Mouse (Mus musculus): Measurements from ENCODE around the gene Nudt21.

Nudt21 gene

DNA sequence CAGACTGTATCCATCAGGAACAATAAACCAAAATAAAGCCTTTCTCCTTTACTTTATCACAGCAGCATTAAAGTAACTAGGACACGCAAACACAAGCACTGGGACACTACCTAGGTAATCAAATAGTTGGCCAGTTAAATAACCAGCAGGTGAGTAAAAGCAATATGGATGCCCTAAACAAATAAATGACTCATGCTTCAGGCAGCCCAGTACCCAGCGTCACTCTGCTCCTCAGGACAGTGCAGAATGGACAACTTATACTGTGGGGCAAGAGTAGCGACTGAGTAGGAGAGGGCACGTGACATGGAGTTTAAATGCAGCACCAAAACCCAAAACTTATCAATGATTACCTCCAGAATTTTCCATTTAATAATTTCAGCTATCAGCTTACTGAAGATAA lies 47.1 kb downstream of the Nudt21 start:
- DNase-seq = no peak

DNA sequence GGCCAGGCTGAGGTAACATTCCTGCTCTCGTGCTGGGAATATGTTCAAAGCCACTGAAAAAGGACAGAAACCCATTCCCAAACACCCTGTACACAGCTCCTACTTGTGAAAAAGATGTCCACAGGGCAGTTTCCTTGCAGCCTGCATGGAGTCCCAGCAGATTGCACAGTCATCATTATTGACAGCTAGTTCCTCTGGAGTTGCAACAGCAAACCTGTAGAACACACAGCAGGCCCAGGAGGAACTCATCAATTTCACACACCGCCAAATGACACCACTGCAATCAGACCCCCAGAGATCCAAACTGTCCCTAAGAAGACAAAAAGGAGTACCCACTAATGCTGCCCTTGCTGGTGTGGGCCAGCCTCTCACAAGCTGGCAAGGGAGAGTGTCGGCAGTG lies 52.1 kb downstream of the Nudt21 start:
- no peak for DNase-seq

DNA sequence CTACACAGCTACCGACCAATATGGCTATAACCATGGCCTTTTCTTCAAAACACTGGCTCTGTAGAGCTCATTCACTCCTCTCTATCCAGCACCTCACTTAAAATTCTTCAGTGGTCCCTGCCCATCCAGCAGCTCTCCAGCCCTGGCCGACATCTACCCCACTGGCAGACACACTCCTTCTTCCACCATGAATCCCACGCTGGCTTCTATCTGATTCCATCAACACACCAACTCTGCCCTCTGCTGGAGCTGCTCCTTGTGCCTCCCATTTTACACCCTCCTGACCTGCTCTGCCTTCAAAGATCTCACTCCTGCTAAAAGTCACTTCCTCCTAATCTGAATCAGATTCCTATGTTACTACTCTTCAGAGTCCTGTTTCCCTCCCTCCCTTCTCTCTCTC lies 53.0 kb downstream of the Nudt21 start:
- no peak for DNase-seq

DNA sequence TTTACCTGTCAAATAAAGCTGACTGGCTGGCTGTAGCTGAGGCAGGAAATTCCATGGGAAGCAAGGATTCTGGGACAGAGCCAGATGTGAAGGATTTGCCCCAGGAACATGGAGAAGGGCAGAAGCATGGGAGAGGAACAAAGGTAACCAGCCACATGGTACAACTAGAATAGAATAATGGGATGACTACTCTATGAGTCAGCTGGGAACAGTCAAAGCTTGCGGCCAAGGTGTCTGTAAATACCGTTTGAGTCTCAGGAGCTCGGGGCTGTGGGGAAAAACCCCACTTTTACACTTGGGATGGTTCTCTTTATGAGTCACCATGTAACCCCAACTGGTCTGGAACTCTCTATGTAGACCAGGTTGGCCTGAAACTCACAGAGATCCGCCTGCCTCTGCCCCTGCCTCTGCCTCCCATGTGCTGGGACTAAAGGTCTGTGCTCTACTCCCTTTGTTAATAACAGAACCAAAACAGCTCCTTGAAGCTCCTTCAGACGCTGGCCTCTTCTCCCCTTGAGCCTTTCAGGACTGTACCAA lies 55.1 kb downstream of the Nudt21 start:
- DNase-seq = no peak

DNA sequence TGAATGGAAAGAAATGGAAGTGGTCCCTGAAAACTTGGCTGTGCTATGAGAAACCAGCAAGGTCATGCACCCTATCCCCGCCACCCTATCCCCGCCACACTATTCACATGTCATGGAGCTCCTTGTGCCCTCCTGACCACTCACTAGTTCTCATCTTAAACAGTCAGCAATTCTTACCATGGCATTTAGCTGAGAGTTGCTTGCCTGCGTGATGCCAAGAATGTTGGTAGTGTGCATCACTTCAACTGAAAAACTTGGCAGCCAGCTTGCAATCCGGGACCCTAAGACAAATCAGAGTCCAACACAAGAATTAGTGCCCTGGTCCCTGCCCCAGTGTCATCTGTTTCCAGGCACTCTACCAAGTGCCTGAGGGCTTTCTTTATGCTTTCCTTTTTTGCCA lies 56.7 kb downstream of the Nudt21 start:
- DNase-seq = no peak

DNA sequence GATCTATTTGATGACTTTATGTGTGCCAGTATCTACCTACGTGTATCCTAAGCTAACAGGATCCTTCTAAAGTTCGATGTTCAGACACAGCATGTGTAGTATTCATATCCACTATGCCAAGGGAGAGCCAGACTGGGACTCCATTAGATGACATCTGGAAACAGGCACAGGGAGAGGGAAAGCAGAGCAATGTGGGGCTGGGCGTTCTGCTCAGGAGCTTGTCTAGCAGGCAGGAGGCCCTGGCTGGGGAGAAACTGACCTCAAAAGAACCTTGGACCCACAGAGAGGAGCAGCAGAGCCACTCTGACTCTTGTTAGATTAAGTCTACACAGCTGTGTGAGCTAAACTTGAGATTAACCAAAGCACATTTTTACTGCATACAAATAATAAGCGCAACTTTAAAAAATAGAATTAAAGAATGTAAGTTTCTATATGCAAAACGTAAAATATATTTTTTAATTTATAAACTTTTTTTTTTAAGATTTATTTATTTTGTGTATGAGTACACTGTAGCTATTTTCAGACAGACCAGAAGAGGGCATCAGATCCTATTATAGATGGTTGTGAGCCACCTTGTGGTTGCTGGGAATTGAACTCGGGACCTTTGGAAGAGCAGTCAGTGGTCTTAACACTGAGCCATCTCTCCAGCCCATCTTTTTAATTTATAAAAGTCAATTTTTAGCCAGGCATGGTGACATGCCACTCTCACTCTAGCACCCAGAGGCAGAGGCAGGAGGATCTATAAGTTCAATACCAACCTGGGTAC lies 60.2 kb downstream of the Nudt21 start:
- DNase-seq = no peak

DNA sequence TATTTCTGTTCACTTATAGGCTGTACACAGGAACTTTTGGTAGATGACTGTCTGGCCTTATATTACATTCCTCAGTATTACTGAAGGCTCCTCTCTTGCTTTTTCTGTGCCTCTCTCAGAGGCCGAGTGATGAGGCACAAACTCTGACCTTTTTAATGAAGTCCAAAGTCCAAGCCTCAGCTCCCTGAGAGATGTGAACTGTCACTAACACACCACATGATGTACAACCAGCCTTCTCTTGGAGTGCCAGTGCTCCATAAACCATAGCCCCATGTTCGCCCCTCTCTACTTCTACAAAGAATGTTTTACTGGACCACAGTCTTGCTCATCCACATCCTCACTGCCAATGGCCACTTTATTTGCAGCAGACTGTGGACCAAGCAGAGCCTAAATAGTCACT lies 61.5 kb downstream of the Nudt21 start:
- no peak for DNase-seq

DNA sequence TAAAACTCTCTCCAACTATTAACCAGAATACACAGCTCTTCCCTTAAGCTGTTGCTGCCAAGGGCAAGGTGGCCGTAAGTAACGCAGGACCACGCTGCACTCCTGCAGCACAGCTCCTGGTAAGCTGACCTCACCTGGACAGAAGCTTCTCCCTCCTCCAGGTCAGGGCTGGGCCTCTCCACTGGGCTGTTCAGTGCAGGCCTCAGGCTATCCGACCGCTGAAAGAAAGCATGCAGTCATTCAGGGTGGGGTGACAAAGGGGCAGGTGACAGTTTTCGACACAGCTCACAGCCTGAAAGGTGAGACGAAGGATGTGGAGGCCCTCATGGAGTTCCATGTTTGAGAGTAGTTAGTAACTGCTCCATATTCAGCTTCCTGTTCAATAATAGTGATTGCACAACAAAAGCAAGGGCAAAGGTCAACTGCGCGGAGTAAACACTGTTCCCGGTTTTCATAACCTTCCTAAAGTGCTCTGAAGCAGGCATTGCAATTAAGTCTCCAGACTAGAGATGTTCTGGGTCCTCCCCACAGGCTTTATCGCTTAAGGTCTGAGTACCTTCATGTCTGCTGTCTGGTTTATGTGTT lies 62.1 kb downstream of the Nudt21 start:
- no peak for DNase-seq

DNA sequence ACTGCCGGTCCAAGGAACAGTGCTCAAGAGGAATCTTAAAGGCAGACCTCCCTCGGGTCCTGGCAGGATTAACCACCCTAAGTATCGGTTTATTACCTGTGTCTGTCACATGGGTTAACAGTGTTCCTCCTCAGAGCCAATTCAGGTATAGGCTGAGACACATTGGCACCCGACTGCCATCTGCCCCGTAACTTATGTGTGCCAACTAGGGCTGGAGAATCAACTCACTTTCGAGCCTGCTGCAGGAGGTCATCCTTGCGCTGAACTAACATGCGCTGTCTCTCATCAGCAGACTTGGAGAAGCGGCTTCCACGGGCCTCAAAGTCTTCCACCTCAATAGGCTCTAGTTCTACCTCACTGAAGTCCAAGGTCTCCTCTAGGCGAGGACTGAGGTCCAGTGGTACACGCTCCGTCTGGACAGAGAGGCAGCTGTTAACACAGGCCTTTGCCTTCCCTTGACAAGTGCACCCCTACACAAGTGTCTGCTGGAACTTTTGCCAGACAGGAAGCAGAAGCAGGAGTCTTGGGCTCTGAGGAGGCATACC lies 62.9 kb downstream of the Nudt21 start:
- DNase-seq = no peak

DNA sequence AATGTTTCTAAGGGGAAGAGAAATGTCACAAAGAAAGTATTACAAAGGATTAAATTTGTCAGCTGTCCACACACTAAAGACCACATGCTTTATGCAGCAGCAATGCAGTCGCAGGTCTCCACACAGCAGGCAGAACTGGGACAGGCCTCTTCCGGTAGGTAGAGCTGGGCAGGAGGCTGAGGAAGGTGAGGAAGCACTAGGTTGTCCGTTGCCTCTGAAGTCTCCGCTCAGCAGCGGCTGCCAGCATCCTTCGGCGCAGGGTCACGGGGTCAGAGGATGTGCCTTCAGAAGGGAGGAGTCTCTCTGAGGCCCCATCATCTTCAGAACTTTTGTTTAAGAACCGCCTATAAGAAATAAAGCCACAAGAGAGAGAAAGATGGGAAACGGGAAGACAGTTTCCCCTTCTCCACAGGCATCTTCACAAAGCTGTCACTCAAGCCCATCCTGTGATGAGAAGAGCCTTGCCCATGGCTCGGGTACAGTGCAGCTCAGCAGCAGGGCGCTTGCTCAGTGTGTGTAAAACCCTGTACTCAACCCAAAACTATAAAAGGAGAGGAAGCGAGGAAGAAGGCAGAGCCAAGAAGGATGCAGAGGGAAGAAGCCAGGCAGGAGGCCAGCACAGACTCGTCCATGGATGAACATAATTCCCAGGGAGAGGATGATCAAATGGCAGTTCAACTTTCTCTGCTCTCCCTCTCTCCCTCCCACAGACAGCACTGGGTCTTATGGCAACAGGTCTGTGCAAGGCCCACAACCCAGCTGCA lies 63.7 kb downstream of the Nudt21 start:
- DNase-seq = no peak

DNA sequence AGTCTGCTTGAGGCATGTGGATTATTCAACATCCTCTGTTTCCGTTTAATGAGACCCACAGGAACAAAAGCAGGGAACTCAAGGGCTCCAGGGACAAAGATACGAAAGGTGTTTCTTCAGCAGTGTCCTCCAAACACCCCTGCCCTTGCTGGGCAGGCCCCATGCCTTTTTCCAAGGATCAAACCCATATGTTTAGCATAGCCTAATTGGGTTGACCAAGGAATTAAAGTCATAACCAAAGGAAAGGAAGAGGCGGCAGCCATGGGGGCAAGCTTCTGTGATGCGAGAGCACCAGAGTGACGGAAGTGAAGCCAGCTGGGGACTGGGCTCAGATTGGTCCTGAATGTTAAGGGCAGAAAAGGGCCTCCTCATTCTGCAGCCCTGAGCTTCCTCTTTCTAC lies 64.6 kb downstream of the Nudt21 start:
- no peak for DNase-seq

DNA sequence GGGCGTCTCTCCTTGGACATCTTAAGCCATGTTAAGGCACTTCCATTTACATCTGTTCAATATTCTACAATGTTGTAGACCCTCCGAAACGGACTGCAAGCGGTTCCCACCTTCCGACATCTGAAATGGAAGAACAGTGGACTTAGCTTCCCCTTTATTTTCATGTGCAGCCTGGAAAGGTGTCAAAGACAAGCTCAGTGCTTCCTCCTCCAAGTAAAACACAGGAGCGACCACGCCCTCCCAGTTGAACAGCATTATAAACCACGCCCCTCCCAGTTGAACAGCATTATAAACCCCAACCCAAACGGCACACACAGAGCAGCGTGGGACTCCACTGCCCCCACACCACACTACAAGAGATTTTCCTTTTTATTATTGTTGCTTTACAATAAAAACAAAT lies 65.4 kb downstream of the Nudt21 start:
- DNase-seq = no peak

DNA sequence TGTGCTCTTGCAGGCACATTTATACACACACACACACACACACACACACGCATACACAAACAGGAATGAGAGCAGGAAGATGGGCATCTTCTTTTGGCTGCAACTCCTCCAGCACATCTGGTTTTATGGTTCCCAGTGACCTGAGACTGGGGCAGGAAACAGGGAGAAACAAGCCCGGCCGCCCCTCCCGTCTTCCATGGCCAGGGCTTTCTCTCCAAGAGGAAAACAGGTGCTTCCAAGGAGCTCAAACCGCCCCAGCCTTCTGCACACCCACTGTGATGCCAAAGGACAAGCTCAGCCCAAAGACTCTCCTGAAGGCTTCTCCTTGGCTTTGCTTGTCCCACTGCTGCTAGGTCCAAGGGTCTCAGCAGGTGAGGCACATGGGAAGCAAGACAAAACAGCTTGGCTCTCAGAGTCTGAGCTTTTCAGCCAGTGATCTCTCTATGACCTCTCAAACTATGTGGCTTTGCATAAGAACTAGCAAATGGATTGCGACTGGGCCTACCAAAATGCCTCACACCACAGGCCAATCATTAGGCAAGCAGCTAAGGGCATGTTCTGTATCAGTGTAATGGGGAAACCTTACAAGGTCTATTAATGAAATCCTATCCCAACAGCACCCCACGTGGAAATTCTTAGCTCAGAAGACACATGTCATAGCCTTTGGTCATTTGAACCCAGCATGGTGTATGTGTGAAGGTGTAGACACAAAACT lies 67.0 kb downstream of the Nudt21 start:
- DNase-seq = no peak

DNA sequence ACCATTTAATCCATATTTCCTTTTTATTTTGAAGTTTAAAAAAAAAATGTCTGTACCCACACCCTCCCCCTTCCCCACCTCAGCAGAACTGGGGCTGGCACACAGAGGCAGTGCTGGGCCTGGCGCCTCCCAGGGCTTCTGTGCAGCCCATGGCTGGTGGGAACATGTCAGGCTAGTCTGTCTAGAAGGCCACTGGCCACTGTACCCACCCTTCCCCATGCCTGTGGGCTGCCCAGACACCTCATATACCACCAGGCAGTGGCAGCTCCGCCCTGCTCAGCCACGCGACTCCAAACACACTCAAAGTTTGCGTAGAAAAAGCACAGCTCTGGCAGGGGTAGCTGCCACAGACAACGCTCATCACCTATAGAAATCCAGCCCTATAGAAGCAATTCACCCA lies 68.5 kb downstream of the Nudt21 start:
- DNase-seq = no peak
